Mouse (Mus musculus): ENCODE measurements around the gene Aph1c.
"Not testable (repeated sequence)": the region's sequence is repeated elsewhere in the genome, so short reads cannot be mapped to it uniquely, and the experiment has no call there.

The Aph1c gene

DNA sequence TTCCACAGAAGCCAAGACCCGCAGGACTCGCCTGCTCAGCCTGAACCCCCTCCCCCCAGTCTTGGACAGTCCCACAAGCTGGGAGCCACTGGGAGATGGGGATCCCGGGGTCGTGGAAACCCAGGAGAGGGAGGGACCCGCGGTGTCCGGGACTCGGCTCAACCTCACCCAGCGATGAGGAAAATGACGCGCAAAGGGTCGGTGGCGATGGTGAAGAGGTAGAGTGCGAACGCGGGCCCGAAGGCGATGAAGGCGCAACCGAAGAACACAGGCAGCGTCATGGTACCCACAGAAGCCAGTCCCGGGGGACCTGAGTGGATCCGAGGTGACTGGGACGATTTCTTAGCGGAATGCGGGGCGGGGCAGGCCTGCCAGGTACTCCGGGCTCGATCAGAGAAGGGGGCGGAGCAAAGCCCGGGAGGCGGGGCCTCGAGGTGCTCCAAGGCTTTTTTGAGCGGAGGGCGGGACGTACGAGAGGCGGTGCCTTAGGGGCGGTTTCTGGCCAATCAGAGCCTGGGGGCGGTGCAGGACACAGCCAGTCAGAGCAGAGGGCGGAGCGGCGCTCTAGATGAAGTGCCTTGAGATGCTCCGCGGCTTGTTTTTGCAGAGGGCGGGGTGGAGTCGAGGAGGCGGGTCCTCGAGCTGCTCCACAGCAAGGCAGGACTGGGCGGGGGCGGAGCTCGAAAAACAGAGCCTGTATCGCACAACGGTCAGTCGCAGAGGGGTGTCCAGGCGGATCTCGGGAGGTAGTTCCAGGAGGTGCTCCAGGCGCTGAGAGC lies at the start of gene Aph1c:
Gene Aph1c, minus strand, starts transcription at position 409 of the 779 bp plus-strand sequence.
- in situ Hi-C loops (cut with MboI; ENCODE audit: low sequenced_read_pairs), result no loop called here

DNA sequence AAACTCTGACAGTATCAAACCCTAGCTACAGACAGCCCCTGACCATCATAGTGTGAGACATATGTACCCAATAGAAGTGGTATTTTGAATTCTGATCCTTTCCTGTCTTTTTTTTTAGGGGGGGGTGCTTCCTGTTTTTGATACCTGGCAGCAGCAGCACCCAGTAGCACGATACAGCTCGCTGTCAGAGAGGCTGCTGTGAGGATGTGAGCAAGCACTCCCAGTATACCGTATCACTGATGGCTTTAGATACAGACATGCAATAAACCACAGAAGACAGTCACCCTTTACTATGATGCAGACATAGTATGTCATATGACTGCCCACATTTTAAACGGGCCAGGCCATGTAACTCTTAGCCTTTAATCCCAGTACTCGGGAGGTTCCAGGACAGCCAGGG lies 49.0 kb upstream of the Aph1c start:
- in situ Hi-C loops (cut with MboI; ENCODE audit: low sequenced_read_pairs), result no loop called here

DNA sequence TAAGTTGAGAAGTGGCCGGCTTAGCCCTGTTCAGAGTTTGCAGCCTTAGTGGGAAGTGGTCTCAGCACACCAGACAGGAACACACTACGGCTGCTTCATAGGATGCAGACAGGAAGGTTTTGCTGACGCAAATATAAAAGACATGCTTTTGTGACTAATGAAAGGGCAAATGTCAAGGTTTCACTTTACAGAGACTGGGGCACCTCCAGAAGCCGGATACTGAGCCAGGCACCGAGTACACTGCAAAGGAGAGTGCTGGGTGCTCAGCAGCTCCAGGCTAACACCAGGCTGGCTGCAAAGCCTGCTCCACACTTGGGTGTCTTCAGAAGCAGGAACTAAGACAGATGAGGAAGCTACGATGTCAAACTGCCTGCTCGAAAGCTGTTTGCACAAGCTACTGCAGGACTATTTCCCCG lies 47.9 kb upstream of the Aph1c start:
- in situ Hi-C loops (cut with MboI; ENCODE audit: low sequenced_read_pairs), result no loop called here

DNA sequence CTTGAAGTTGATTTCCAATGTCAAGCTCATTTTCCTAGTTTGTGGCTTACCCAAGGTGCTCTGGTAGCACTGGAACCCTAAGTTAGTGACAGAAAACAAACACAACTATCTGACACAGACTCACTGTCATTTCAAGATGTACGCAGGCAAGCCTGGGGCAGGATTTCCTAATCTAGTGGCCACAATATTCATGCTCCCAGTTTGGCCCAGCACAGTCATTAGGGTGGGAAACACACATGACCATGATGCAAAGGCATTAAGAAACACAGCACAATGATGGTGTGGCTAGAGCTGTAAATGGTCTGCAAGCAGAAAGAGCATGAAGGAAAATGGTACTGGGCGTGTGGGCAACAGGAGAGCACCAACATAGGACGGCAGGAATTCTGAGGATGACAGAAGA lies 47.3 kb upstream of the Aph1c start:
- in situ Hi-C loops (cut with MboI; ENCODE audit: low sequenced_read_pairs), result no loop called here

DNA sequence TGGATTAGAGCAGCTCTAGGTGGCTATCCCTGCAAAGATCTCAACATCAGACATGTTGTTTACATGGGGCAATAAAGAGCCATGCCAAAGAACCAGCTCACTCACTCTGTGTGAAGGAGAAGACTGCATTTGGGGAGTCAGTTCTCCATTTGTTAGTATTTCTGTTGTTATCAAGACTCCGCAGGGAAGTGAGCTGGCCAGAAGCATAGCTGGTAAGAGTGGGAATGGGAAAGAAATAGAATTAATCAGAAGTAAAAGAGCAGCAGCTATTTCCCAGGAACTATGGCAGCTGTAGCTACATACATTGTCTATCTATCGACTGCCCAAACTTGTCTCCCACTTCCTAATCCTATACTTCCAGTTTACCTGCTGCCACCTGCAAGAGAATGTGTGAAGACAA lies 46.2 kb upstream of the Aph1c start:
- in situ Hi-C loops (cut with MboI; ENCODE audit: low sequenced_read_pairs), result no loop called here

DNA sequence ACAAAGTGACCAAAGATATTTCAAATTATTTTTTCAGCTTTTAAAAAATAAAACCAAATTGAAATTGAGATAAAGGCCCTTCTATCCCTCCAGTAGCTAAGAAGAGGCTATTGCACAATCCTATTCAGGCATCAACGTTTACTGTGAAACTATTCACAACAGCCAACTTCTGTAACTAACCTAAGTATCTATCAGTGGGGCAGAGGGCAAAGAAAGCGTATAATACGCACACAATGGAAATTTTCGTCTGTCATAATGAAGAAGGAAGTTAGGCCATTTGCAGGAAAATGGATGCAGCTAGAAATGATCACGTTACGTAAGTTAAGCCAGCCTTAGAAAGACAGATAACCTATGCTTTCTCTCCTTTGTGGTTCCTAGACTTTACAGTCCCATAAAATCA lies 45.0 kb upstream of the Aph1c start:
- in situ Hi-C loops (cut with MboI; ENCODE audit: low sequenced_read_pairs), result no loop called here

DNA sequence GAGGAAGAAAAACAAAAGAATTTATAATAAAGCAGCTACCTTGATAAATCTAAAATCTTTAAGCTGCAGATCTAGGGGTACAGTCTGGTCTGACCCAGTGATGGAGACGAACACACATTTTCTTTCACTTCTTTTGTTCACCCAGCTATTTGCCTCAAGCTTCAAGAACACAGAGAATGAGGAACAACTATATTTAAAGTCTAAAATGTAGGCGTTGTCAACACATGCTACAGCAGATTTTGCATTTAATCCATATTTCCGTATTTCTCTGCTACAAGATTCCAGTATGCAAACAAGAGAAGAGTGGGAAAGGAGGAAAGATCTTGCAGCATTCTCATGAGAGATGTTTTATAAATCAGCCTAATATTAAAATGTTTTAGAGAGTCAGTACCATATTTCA lies 44.4 kb upstream of the Aph1c start:
- in situ Hi-C loops (cut with MboI; ENCODE audit: low sequenced_read_pairs), result no loop called here

DNA sequence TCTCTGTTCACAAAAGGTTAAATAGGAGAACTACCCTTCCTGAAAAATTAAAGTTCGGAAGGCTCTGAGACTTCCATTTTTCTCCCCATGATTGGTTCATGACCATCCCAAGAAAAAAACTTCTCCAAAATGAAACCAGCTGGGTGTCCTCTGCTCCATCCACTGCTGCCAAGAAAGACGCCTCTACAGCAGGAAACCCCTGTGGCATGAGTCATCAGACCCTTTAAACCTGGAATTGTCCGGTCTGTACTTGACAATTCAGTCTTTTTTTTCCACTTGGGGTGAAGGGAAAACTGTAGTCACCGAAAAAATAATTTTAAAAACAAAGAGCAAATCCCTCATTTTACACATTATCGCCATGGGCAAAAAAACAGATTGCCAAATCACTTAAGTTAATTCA lies 42.1 kb upstream of the Aph1c start:
- in situ Hi-C loops (cut with MboI; ENCODE audit: low sequenced_read_pairs), result no loop called here

DNA sequence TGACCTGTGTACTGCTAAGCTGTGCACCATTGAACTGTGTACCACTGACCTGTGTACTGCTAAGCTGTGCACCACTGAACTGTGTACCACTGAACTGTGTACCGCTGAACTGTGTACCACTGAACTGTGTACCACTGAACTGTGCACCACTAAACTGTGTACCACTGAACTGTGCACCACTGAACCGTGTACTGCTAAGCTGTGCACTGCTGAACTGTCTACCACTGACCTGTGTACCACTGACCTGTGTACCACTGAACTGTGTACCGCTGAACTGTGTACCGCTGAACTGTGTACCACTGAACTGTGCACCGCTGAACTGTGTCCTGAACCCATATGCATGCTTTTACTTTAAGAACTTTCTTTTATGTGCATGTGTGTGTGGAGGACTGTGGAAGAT lies 39.8 kb upstream of the Aph1c start:
- in situ Hi-C loops (cut with MboI; ENCODE audit: low sequenced_read_pairs), result no loop called here

DNA sequence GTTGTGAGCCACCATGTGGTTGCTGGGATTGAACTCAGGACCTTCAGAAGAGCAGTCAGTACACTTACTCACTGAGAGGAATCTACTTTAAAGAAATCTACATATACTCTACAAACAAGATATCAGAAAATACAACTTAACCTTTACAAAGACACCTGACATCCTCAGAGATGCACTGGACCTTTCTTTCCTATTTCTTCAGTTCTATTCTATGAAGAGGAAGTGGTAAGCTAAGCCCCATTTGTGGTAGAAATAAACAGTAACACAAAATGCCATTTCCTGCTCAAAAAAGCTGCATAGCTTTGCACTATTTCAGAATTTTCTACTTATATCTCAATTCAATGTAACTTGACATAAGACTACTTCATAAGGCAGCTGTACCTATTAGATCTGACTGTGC lies 39.0 kb upstream of the Aph1c start:
- in situ Hi-C loops (cut with MboI; ENCODE audit: low sequenced_read_pairs), result no loop called here

DNA sequence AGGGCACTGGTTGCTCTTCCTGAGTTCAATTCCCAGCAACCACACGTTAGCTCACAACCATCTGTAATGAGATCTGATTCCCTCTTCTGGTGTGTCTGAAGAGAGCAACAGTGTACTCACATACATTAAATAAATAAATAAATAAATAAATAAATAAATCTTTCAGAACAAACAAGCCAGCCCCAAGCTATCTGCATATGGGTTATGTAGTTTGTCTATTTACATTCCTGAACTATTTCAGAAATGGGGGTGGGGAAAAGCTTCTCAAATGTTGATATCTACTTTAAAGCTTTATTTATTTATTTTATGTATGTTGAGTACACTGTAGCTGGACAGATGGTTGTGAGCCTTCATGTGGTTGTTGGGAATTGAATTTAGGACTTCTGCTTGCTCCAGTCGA lies 38.5 kb upstream of the Aph1c start:
- in situ Hi-C loops (cut with MboI; ENCODE audit: low sequenced_read_pairs), result not testable (repeated sequence)

DNA sequence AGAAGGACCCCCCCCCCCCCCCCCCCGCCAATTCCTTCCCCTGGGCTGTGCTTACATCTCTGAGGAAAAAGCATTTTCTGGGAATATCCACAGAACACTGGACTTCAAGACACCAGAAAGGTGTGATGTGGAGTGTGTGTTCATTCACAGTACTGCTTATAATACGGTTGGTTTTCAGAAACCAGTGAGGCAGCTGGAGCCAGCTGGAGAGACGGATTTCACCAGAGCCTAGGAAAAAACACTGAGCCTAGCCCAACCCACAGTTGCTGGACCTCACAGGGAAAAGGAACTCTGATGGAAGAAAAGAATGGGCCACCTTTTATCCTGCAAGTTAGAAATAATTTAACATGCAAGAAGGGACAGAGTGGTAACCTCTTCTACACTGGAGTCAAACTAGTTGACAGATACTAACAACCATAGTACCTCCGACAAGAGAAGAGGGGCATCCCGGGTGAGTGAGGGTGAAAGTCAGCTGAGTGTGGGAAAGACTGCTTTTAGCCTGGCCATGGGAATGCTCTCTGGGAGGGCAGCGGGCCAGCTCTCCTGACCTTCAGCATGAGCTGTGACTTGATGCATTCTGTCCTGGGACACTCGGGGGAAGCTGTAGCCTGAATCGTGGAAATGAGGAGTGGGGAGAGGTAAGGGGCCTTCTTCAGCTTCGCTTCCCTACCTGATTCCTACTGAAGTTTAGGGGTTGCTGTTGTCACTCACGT lies 37.6 kb upstream of the Aph1c start:
- in situ Hi-C loops (cut with MboI; ENCODE audit: low sequenced_read_pairs), result no loop called here

DNA sequence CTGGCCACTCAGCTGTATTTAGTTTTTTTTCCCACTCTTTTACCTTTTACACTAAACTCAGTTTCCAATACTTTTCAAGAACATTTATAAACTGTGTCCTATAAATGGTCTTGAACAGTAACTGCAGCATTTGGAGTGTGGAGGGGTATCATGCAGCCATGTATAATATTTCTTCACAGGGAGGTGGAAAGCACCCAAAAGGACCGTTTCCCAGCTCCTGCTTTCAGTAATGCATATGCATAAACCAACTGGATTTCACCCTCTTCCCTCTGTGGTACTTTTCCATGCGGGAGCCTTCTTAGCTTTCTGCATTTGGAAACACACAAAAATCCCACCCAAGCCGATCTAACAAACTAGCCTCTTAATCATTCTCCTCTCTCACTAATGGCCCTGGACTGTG lies 30.2 kb upstream of the Aph1c start:
- in situ Hi-C loops (cut with MboI; ENCODE audit: low sequenced_read_pairs), result no loop called here

DNA sequence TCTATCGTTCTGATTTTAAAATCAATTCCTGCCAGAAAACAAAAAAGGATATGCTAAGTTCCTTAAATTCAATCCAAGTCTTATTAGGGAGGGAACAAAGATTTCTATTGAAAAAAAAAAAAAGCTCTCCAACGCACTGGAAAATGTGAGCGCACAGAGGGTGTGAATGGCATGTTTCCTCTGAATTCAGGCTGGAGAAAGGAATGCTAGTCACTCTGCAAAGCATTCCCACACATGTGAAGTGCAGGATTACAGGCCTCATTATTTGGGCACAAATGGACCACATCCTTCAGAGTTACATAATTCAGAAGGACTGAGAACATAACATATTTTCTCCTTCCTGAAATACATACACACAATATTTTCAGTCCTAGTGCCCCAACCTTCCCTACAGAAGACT lies 28.9 kb upstream of the Aph1c start:
- in situ Hi-C loops (cut with MboI; ENCODE audit: low sequenced_read_pairs), result no loop called here

DNA sequence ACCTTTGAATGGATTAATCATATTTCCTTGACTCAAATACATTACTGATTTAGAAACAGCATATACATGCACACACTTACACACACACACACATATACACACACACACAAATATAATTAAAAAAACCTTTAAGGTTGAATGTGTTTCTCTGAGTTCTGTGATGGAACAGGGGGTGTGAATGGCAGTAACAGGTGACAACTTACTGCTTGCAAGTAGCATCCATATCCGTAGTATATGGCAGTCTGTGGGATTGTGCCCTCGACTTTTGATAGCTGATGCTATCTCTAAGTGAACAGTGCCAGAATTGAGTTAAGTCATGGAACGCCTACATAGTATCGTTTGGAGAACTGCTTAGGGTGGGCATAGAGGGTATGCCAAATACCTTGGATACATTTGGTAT lies 27.7 kb upstream of the Aph1c start:
- in situ Hi-C loops (cut with MboI; ENCODE audit: low sequenced_read_pairs), result no loop called here

DNA sequence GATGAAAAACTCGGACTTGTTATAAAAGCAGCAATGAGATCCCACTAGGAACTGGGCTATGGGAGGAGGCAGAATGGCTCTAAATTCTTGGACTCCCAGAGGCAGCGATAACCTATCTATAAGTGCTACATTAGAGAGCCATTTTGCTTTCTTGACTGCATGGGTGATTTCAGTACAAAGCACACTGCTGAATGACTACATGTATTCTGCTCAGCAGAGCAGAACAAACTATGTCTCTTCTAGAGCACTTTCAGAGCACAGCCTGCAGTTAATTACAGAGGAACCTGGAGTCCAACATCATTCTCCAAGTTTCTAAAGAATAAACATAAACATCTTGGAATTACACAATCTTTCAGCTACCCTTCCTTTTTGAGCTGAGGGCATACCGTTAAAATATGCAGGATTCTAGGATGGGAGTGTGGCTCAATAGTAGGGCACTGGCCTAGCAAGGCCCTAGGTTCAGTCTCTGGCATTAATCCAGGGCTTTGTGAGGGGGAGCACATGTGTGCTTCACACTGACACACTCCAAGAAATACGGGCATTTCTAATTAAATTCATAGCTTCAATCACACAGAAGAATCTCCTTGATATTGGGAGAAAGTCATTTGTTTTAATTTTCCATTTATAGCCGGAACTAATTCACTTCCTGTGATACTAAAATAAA lies 26.7 kb upstream of the Aph1c start:
- in situ Hi-C loops (cut with MboI; ENCODE audit: low sequenced_read_pairs), result no loop called here

DNA sequence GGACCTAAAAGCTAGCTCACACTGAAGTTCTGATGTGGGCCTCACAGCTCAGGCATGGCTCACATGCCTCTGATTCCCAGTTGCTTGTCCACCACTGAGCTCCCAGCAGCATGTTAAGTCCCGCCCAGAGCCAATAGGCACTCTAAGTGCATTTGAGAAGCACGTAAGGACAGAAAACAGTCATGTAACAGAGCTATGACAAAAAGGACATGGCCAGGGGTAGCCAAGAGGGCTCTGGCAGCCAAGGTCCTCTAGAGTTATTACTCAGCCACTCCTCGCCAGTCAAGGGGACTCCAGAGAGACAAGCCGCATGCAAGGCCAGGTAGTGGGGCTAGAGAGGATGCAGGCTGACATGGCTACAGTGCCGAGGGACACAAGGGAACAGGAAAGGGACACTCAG lies 25.0 kb upstream of the Aph1c start:
- in situ Hi-C loops (cut with MboI; ENCODE audit: low sequenced_read_pairs), result no loop called here

DNA sequence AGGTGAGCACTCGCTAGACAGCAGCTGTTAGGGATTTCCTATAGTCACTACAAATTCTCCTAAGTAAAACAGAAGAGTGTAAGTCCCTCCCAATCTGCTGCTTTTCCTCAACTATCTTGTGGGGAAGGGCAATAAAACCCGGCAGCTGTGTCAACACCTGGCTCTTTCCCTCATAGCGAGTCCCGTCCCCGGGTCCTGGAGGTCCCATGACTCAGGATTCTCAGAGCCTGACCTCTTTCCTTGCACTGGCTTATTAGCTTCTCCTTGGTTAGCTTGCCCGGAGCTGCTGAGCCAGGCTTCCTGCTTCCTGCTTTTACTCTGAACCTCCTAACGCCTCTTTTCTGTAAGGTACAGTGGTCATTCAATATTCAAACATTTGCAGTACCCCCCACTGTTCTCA lies 21.3 kb upstream of the Aph1c start:
- in situ Hi-C loops (cut with MboI; ENCODE audit: low sequenced_read_pairs), result no loop called here

DNA sequence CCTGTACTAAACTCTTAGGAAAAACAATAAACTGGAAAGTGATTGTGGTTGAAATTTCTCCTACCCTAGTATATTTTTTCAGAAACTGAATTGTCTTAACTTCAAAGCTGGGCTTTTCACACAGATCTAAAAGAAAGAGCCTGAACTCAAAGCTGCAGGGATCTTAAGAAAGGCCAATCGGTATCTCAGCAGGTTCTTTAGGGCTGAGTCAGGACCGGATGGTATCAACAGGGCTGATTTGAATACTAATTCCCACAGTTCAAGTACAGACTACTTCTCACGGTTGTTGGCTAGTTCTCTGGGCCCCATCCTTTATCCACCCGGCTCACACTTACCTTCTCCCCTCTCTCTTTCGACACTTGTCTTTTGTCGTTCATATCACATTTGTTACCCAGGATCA lies 18.1 kb upstream of the Aph1c start:
- in situ Hi-C loops (cut with MboI; ENCODE audit: low sequenced_read_pairs), result no loop called here

DNA sequence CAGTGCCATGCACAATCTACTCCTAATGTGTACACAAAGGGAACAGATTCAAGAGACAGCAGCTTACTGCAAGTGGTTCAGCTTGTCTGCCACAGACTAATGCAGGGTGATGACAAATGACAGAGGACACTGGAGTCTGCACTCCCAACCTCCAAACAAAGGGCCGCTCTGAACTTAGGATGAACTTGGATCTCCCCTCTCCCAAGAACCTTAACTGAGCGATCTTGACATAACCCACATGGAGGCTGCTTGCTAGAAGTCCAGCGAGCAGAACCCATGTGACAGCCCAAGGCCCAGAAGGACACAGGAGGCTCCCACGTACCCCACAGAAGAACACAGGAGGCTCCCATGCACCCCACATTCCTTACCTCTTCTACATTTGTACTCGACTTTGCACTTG lies 16.4 kb upstream of the Aph1c start:
- in situ Hi-C loops (cut with MboI; ENCODE audit: low sequenced_read_pairs), result no loop called here

DNA sequence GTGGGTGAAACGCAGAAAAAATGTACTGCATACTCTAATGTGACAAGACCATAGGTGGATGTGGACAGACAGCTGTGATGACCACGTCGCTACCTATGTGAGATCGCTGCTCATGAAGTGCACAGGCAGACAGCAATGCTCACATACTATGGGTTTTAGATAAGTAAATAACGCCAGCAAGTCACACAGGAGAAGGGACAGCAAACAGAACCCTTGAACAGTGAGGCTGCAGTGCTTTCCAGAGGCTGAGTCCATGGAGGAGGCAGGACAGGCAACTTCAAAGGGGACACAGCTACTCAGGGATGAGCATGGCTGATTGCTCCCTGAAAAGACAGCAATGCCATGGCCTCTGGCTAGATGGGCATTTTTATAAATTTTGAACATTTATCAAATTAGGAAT lies 12.3 kb upstream of the Aph1c start:
- in situ Hi-C loops (cut with MboI; ENCODE audit: low sequenced_read_pairs), result no loop called here

DNA sequence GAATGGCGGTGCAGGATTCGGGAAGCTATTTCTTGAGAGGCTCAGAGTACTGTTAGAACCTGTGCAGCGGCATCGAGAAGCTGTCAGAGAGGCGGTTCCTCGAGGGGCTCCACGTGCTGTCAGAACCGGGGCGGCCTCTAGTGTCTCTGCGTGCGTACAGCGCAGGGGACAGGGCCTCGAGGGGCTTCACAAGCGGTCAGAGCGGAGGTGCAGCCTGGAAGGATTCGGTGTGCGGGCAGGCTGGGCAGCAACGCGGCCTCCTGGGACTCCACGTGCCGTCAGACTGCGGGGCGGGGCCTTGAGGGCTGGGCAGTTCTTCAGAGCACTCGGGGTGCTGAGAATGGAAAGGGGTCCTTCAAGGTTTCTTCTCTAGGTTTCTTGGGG lies 563 bp upstream of the Aph1c start:
- in situ Hi-C loops (cut with MboI; ENCODE audit: low sequenced_read_pairs), result no loop called here

All from CH12F3 (cell line).